Mouse (Mus musculus): Measurements from ENCODE around the gene Shmt2.

DNA sequence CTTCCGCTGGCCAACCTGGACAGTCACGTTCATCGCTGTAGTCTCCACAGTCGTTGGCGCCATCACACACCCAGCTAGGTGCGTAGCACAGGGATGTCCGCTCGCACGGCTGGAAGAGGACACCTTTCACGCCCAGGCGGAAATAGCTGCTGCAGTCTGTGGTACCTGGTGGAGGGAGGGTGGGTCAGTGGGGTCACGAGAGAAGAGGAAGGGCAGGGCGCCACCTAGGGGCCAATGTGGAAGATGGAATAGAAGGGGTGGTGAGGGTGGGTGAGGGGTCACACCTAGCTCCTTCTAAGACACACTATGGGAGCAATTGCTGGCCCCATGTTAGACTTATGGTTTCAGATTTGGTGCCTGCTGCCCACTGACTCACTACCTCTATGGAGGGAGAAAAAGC, 35.2 kb upstream of the Shmt2 start:
- TF ChIP-seq CTCF (IDR thresholded peaks at IDR 0.05; ENCODE audit: insufficient read depth, low read depth, low read length) (0 out of 2 replicates have a peak, but pooled peaks have one; percentile 34), POLR2A (IDR thresholded peaks at IDR 0.05; ENCODE audit: insufficient read depth, low read depth, low read length) (no peak)
